Mouse (Mus musculus) liver, adult 2 months (tissue): ENCODE data around the gene Evi5l.

ENCODE experiments used
- CTCF ChIP-seq: fragments of 200-500 bp; IDR thresholded peaks from 2 replicates; pipeline ENCODE4 v1.5.1; 2011; ENCODE audit warnings: low read depth, low read length, control low read depth
- POLR2A ChIP-seq: fragments of 200-500 bp; IDR thresholded peaks from 2 replicates; pipeline ENCODE4 v1.6.1; 2011; ENCODE audit warnings: low read length, control low read depth; ENCODE audit not compliant: insufficient read depth; ENCODE audit errors: extremely low read depth

DNA sequence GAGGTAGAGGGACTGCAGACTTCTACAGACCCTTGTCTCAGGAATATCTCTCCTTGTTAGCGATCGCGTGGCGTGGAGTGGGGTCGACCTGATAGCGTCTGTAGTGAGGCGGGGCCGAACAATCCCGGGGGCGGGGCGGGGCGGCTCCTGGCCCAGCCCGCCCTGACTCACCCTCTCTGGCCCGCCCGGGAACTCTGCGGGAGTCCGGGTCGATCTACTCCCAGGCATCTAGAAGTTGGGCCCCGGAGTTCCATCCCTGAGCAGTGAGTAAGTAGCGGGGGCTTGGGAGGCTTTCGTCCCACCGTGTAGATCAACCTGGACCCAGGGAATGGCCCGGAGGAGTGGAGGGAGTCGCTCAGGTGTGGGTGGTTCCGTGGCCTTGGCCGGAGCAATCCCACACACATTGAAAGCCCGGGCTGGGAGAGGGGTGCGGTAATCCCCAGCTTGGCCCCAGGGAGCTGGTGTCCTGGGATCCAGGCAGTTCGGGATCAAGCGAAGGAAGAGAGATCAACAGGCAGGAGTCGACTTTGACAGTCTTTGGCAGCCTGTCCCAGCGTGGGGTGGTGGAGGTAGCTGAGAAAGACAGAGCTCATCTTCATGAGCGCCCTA is 60.5 kb downstream of the Evi5l start, which contains the start of gene Lrrc8e:
- TF ChIP-seq CTCF, result no peak
- no peak for TF ChIP-seq POLR2A
